Mouse (Mus musculus) T-helper 1 cell (primary cell): Measurements from ENCODE around the gene Eif3k.

ENCODE experiments used
- in situ Hi-C: fragments of 300-600 bp; cut with MboI, MseI; formaldehyde crosslinking; loops from one replicate; pipeline ENCODE4 v1.15.1; 2025; ENCODE audit warnings: high pct_unique_total_duplicates

Eif3k gene

DNA sequence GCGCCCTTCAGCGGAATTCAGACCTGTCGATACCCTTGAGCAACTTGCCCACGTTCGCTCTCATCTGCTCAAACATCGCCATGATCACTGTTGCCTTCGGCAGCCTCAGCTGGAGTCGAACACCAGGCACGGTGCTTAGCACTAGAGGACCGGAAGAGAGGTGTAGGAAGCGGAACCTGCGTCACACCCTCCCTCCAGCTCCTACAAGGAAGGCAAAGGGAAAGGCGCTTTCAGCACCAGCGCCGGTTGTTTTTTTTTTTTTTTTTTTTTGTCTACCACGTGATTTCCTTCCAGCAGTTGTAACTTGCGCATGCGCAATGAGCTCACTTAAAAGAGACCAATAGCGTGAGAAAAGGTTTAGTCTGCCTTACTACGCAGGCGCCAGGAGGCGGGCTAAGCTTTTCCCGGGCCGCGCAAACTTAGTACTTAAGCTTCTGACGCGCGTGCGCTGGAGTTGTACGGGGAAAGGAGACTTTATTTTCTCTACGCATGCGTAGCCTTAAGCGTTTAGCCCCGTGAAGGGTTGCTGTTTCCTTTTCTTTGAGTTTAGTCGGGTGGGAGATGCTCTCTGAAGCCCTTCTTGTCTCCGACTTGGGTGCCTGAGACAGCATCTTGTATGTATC, at the start of gene Eif3k, which contains the start of gene Map4k1:
Gene Eif3k (minus strand): TSS at position 214 of the 623 bp plus-strand sequence.
Gene Map4k1 (plus strand): TSS at position 400 of the 623 bp plus-strand sequence.
- in situ Hi-C loops: loop anchor here (10.0 kb wide), 1 partner anchor 1767 kb away; no protein-coding TSS in a partner anchor

- in situ Hi-C loops: no loop called here
Observed at GRCm38 (mm10) chr7:29029690-29030656, 48.3 kb upstream of the Eif3k start.

- in situ Hi-C loops: no loop called here
Observed at GRCm38 (mm10) chr7:29028761-29029160, 47.1 kb upstream of the Eif3k start.

GRCm38 (mm10) chr7:29026811-29027210, 45.1 kb upstream of the Eif3k start:
- in situ Hi-C loops: no loop called here

- in situ Hi-C loops: no loop called here
Observed at GRCm38 (mm10) chr7:29026195-29026594, 44.5 kb upstream of the Eif3k start.

GRCm38 (mm10) chr7:29025566-29025965, 43.9 kb upstream of the Eif3k start:
- in situ Hi-C loops: no loop called here

GRCm38 (mm10) chr7:29023514-29023913, 41.9 kb upstream of the Eif3k start:
- in situ Hi-C loops: no loop called here

DNA sequence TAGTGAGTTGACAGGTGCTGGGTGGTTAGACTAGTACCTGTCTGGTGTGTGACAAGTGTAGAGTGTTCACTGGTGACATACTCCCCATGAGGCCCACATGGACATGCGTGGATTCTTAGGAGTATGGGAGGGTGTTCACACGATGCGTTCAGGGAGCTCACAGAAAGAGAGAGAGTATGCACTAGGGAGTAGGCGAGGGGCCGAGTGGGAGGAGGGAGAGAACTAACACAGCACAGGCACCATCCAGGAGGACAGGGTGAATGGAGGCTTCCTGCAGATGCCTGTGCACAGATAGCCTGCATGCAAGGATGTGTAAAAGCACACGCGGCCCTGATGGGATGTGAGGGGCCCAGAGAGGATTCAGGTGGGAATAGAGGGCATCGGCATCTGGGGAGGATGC, 40.8 kb upstream of the Eif3k start:
- in situ Hi-C loops: no loop called here

DNA sequence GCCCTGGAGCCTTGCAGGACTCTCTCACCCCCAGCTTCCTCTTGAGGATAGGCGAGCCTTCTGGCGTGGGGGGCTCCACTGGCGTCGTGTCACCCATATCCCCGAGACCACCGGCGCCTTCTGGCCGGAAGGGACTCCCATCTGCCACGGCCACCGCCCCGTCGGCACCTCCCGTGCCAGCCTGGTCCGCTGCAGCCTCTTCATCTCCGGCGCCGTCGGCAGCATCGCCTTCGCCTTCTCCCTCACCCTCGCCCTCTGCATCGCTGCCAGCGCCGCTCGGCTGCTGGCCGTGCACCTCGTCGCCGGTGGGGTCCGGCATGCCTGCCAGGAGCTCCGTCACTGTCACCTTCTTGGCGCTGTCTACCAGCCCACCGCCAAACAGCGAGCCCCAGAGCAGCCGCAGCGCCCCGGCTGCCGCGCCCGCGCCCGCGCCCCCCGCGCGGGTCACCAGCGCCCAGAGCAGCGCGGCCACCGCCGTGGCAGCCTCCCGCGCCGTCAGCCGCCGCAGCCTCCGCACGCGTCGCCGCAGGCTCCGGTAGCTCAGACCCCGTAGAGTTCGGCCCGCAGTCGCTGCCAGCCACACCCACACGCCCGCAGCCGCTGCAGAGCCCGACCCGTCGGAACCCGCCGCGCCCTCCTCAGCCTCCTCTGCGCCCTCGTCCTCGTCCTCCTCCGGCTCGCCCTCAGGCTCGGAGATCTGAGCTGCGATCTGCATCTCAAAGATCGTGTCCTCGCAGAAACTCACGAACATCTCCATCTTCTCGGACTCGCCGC, 38.0 kb upstream of the Eif3k start:
- in situ Hi-C loops: no loop called here

DNA sequence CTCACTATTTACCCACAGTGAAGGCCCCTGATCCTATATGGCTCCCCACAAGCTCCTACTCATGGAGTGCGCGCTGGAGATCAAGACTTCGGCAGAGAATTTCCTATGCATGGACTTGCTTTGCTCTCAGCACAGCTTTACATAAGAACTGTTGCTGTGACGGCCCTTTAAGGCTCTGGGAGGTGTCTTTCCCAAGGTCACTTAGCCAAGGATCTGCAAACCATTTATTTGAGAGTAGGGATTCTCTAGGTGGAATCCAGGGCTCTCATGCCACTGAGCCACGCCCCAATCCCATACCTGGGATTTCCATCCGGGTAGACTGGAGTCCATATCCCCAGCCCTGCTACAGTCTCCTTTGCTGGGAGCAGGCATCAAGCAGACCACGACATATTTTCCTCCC, 35.6 kb upstream of the Eif3k start:
- in situ Hi-C loops: no loop called here

GRCm38 (mm10) chr7:29016440-29016839, 34.8 kb upstream of the Eif3k start:
- in situ Hi-C loops: no loop called here

GRCm38 (mm10) chr7:29014984-29015383, 33.3 kb upstream of the Eif3k start:
- in situ Hi-C loops: no loop called here

DNA sequence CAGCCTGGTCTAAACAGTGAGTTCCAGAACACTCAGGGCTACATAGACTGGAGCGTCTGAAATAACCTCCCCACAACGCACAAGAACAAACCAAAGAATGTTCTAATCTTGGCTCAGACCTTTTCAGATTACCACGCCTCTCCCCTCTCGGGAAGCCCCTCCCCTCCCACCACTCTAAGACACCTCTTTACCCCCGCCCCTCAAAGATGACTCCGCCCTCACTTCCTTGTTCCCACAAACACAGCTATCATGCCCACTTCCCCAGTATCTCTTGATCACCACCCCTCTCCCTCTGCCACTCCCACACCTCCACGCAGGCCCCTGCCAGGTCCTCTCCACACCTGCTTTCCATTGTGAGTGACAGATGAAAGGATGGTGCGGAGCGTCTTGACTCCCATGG, 27.1 kb upstream of the Eif3k start:
- in situ Hi-C loops: no loop called here

- in situ Hi-C loops: no loop called here
Observed at GRCm38 (mm10) chr7:29008171-29008570, 26.5 kb upstream of the Eif3k start.

GRCm38 (mm10) chr7:29007224-29008101, 25.8 kb upstream of the Eif3k start:
- in situ Hi-C loops: no loop called here

- in situ Hi-C loops: no loop called here
Observed at GRCm38 (mm10) chr7:29000651-29001605, 19.3 kb upstream of the Eif3k start.

- in situ Hi-C loops: no loop called here
Observed at GRCm38 (mm10) chr7:28993402-28993801, 11.7 kb upstream of the Eif3k start.

GRCm38 (mm10) chr7:28992997-28993396, 11.3 kb upstream of the Eif3k start:
- in situ Hi-C loops: no loop called here

- in situ Hi-C loops: no loop called here
Observed at GRCm38 (mm10) chr7:28991616-28992015, 10.0 kb upstream of the Eif3k start.

DNA sequence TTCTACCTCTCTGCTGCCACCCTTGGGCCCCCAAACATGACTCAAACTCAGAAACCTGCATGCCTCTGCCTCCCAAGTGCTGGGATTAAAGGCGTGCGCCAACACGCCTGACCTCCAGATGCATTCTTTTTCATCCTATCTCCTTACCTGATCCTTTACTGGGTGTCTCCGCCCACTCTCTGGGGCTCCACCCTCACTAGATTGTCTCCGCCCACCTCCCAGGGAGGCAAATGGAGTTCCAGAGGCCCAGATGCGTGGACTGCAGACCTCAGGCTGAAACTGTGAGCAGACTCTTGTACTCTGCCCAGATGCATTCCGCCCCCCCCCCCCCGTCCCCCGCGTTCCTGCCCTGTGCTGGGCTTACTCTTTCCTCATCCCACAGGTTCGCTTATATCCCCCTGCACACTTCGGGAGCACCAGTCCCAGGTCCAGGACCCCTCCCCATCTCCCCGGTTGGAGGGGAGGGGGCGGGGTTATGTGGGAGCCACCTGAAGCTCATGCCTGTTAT, 9.2 kb upstream of the Eif3k start:
- in situ Hi-C loops: no loop called here
